Mouse (Mus musculus) urinary bladder, adult 18-20 months (tissue): ENCODE measurements around the gene Ldhc.

Experiments
- DNase-seq, 2 experiments: peaks; one replicate each; pipeline ENCODE4 v3.0.0; 2022; ENCODE audit warnings: low spot score in 2 of 2, mixed read lengths in 2 of 2

The Ldhc gene

GRCm38 (mm10) chr7:46918678-46919371, 57.8 kb downstream of the Ldhc start:
- no peak for DNase-seq

- peak; percentile 85 to 92 for DNase-seq
Observed at GRCm38 (mm10) chr7:46919551-46920176, 58.7 kb downstream of the Ldhc start, which contains the start of gene Tsg101. Tsg101 (minus strand) TSS chr7:46919969.

GRCm38 (mm10) chr7:46922075-46922474, 61.1 kb downstream of the Ldhc start:
- no peak for DNase-seq
